Mouse (Mus musculus) cerebellum, postnatal 10 days (tissue): ENCODE results near the gene Crisp1.

Experiments used
- DNase-seq, 2 experiments: peaks; one replicate each; pipeline ENCODE4 v3.0.0; 2021; ENCODE audit warnings: mixed read lengths in 2 of 2

Gene Crisp1

GRCm38 (mm10) chr17:40319062-40319461 lies at the start of gene Crisp1:
Crisp1 (minus strand) TSS chr17:40319207.
- DNase-seq, result no peak

GRCm38 (mm10) chr17:40342497-40343009 lies 23.5 kb upstream of the Crisp1 start:
- DNase-seq, result no peak

DNA sequence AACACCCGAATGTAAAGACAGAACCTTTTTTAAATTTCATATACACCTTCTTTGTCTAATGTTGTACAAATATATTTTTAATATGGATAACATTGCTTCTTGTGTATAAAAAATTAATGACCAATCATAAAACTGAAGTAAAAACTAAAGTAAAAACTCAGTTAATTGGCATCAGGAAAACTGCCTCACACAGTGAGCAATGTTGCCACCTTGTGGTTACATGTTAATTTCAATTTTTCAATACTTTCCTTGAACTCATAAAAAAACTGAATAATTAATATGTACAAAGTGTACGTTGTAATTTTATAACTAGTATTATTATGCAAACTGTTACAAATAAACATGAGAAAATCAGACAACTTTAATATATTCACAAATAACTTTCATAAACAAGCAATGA lies 33.6 kb downstream of the Crisp1 start:
- DNase-seq, result peak in 1 of 2 experiments; percentile 0

GRCm38 (mm10) chr17:40275519-40275918 lies 43.5 kb downstream of the Crisp1 start:
- DNase-seq, result no peak

- DNase-seq, result no peak
These were observed 44.0 kb downstream of the Crisp1 start for GRCm38 (mm10) chr17:40274906-40275470.

GRCm38 (mm10) chr17:40252487-40252886 lies 66.5 kb downstream of the Crisp1 start:
- DNase-seq, result no peak
